Mouse (Mus musculus): ENCODE data around the gene Cmtm1.

GRCm38 (mm10) chr8:104354504-104354903, 44.6 kb upstream of the Cmtm1 start:
- TF ChIP-seq EP300 (IDR thresholded peaks at IDR 0.05; ENCODE audit: low read length) (no peak), SIN3A (IDR thresholded peaks at IDR 0.05; ENCODE audit: low read length) (no peak), CTCF (conservative IDR thresholded peaks at IDR 0.05 in 1 of 2, IDR thresholded peaks at IDR 0.05 in 1 of 2; ENCODE audit: low read depth in 2 of 2, low read length in 2 of 2) (no peak), ZC3H11A (IDR thresholded peaks at IDR 0.05; ENCODE audit: low read depth, low read length) (no peak), NELFE (IDR thresholded peaks at IDR 0.05; ENCODE audit: low read depth, low read length) (no peak), ZNF384 (IDR thresholded peaks at IDR 0.05; ENCODE audit: low read depth, low read length) (no peak), MAFK (IDR thresholded peaks at IDR 0.05; ENCODE audit: insufficient replicate concordance, low read length) (no peak), MYC (IDR thresholded peaks at IDR 0.05; ENCODE audit: low read depth, low read length) (no peak), TCF12 (IDR thresholded peaks at IDR 0.05; ENCODE audit: low read depth, low read length) (no peak), MXI1 (IDR thresholded peaks at IDR 0.05; ENCODE audit: low read depth, low read length) (no peak), ZKSCAN1 (IDR thresholded peaks at IDR 0.05; ENCODE audit: borderline replicate concordance, low read depth, low read length) (no peak), BHLHE40 (IDR thresholded peaks at IDR 0.05; ENCODE audit: low read depth, low read length) (no peak), ZMIZ1 (IDR thresholded peaks at IDR 0.05; ENCODE audit: low read depth, low read length) (no peak), NRF1 (IDR thresholded peaks at IDR 0.05; ENCODE audit: low read depth, low read length) (no peak)
